Mouse (Mus musculus) CD4-positive, CD25-positive, alpha-beta regulatory T cell, adult 2 months (primary cell): Measurements from ENCODE around the gene Troap.

Experiments
- DNase-seq: peaks from one replicate; pipeline ENCODE4 v3.0.0-alpha.2; 2012; ENCODE audit warnings: low read depth, low spot score

The Troap gene

GRCm38 (mm10) chr15:99113396-99113975, 39.1 kb downstream of the Troap start:
- DNase-seq = peak; percentile 50

- DNase-seq = no peak
Observed at GRCm38 (mm10) chr15:99114312-99115064, 40.1 kb downstream of the Troap start.

- no peak for DNase-seq
Observed at GRCm38 (mm10) chr15:99115065-99115423, 40.7 kb downstream of the Troap start.

GRCm38 (mm10) chr15:99116539-99116938, 42.2 kb downstream of the Troap start:
- DNase-seq = no peak

GRCm38 (mm10) chr15:99120814-99121213, 46.4 kb downstream of the Troap start:
- no peak for DNase-seq

GRCm38 (mm10) chr15:99122642-99123041, 48.3 kb downstream of the Troap start:
- no peak for DNase-seq

GRCm38 (mm10) chr15:99125711-99126080, 51.3 kb downstream of the Troap start, which contains the start of gene Spats2:
Gene Spats2, plus strand, starts transcription at chr15:99125916.
- DNase-seq = no peak

- DNase-seq = peak; percentile 59
Observed at GRCm38 (mm10) chr15:99126081-99126815, 51.9 kb downstream of the Troap start.

- DNase-seq = no peak
Observed at GRCm38 (mm10) chr15:99126816-99127365, 52.5 kb downstream of the Troap start.

- no peak for DNase-seq
Observed at GRCm38 (mm10) chr15:99127851-99128522, 53.6 kb downstream of the Troap start.

- no peak for DNase-seq
Observed at GRCm38 (mm10) chr15:99129441-99129840, 55.1 kb downstream of the Troap start.

- peak; percentile 31 for DNase-seq
Observed at GRCm38 (mm10) chr15:99129956-99130910, 55.9 kb downstream of the Troap start.
